Mouse (Mus musculus) erythroblast, embryonic 14.5 days (primary cell): Measurements from ENCODE around the gene Kat6b.

Experiments
- GATA1 ChIP-seq: IDR thresholded peaks from 2 replicates; pipeline ENCODE4 v1.6.1; 2012; ENCODE audit warnings: low read length, inconsistent platforms, mixed read lengths
- TAL1 ChIP-seq: IDR thresholded peaks from 3 replicates; pipeline ENCODE4 v1.6.1; 2012; ENCODE audit warnings: low read length, inconsistent platforms, mixed read lengths

- TF ChIP-seq GATA1: no peak
- no peak for TF ChIP-seq TAL1
Measured at GRCm38 (mm10) chr14:21619951-21620350, 138.7 kb downstream of the Kat6b start.
